Mouse (Mus musculus) monocyte, adult 5-6 weeks (primary cell): ENCODE data around the gene Btg1-ps1. TPM values are rescaled to one million over a fixed set of nuclear protein-coding genes. Genes with fewer than 3 reads are reported as not detected.
"Not testable (repeated sequence)": the region's sequence is repeated elsewhere in the genome, so short reads cannot be mapped to it uniquely, and the experiment has no call there.

Experiments used
- ATAC-seq: fragments of 153-309, 156-312 bp; replicated peaks from 2 replicates; pipeline ENCODE4 v1.8.0; 2017; ENCODE audit warnings: mild to moderate bottlenecking; ENCODE audit not compliant: low TSS enrichment, insufficient number of reproducible peaks, severe bottlenecking, poor library complexity, low FRiP score
- total RNA-seq: library from RNA; stranded (forward); fragments of 200-1000, 200-491, 200-594 nt; gene quantifications from 3 replicates; pipeline ENCODE4 v1.2.3, GENCODE M21; 2017

Gene Btg1-ps1
- total RNA-seq: not detected in 3 replicates

GRCm38 (mm10) chrX:38018597-38018996, at the start of gene Btg1-ps1:
Btg1-ps1 (minus strand) TSS chrX:38018815.
- not testable (repeated sequence) for ATAC-seq

GRCm38 (mm10) chrX:38066175-38066574, 47.6 kb upstream of the Btg1-ps1 start, which contains the start of gene Rhox10:
Rhox10 (plus strand) TSS chrX:38066475.
- no peak for ATAC-seq

GRCm38 (mm10) chrX:38061544-38061943, 42.9 kb upstream of the Btg1-ps1 start:
- no peak for ATAC-seq

GRCm38 (mm10) chrX:38043014-38043413, 24.4 kb upstream of the Btg1-ps1 start, which contains the start of gene Btg1-ps2:
Btg1-ps2 (minus strand) TSS chrX:38043114.
- ATAC-seq: not testable (repeated sequence)

- ATAC-seq: no peak
Observed at GRCm38 (mm10) chrX:38039666-38040065, 21.1 kb upstream of the Btg1-ps1 start.

GRCm38 (mm10) chrX:38033841-38034240, 15.2 kb upstream of the Btg1-ps1 start:
- ATAC-seq: no peak

- ATAC-seq: no peak
Observed at GRCm38 (mm10) chrX:38008756-38009155, 9.9 kb downstream of the Btg1-ps1 start.

Other genes with a start within 250 kb of the Btg1-ps1 start
- not detected in 3 replicates for gene Rhox5, start 214.0 kb downstream of the Btg1-ps1 start, total RNA-seq
- not detected in 3 replicates for gene Rhox6, start 191.9 kb downstream of the Btg1-ps1 start, total RNA-seq
- not detected in 3 replicates for gene Rhox7a, start 187.1 kb downstream of the Btg1-ps1 start, total RNA-seq
- gene Rhox8, start 139.9 kb downstream of the Btg1-ps1 start, total RNA-seq: not detected in 3 replicates
- not detected in 3 replicates for gene Rhox7b, start 121.6 kb downstream of the Btg1-ps1 start, total RNA-seq
- gene Rhox9, start 117.0 kb downstream of the Btg1-ps1 start, total RNA-seq: not detected in 3 replicates
- gene Btg1-ps2, start 24.3 kb upstream of the Btg1-ps1 start, total RNA-seq: not detected in 3 replicates
- not detected in 3 replicates for gene Rhox10, start 47.7 kb upstream of the Btg1-ps1 start, total RNA-seq
- not detected in 3 replicates for gene Rhox11, start 66.3 kb upstream of the Btg1-ps1 start, total RNA-seq
- gene Rhox12, start 92.1 kb upstream of the Btg1-ps1 start, total RNA-seq: not detected in 3 replicates
- not detected in 3 replicates for gene Rhox13, start 102.4 kb upstream of the Btg1-ps1 start, total RNA-seq
- 23.9 to 32.8 TPM (median 25.2 TPM) in 3 replicates for gene Zbtb33, start 171.0 kb upstream of the Btg1-ps1 start, total RNA-seq
- not detected in 3 replicates for gene Tmem255a, start 233.6 kb upstream of the Btg1-ps1 start, total RNA-seq